Mouse (Mus musculus): Measurements from ENCODE around the gene Gm10577. TPM values are rescaled to one million over a fixed set of nuclear protein-coding genes. Genes with fewer than 3 reads are reported as not detected.

The Gm10577 gene
- not detected in 2 replicates for polyA plus RNA-seq (2015; fragmentation: Nextera tagmentation; extraction: Ambion mirVana)

GRCm38 (mm10) chr4:101020596-101020995, at the start of gene Gm10577:
Gene Gm10577, minus strand, starts transcription at chr4:101020696.
- WGBS = 80% methylated on average over 4 of the region's 4 CpGs
- 0 out of 2 replicates have a peak, but pooled peaks cover 8% of the 10 kb centered on the region for H3K9me3 ChIP-seq (ENCODE audit: control insufficient read depth)
- H3K4me3 ChIP-seq (ENCODE audit: low read depth, low read length) = no peak within 1 kb of the TSS
- H3K4me2 ChIP-seq (replicated peaks; ENCODE audit: low read depth) = no peak within 1 kb of the TSS
- TF ChIP-seq CTCF (IDR thresholded peaks at IDR 0.05; ENCODE audit: low read depth) = no peak
- no peaks in the 10 kb centered on the region for H3K4me1 ChIP-seq (replicated peaks; ENCODE audit: control insufficient read depth, insufficient read depth, low read length)
- no peaks in the 10 kb centered on the region for H3K36me3 ChIP-seq (ENCODE audit: control insufficient read depth, insufficient read depth)
- ATAC-seq = no peak
- no peak within 1 kb of the TSS for H3K9ac ChIP-seq (ENCODE audit: low read depth, low read length)
- no peak within 1 kb of the TSS for H3K27ac ChIP-seq (ENCODE audit: low read depth, low read length)
- no peaks in the 10 kb centered on the region for H3K27me3 ChIP-seq (replicated peaks; ENCODE audit: control insufficient read depth, insufficient read depth, low read length)

GRCm38 (mm10) chr4:101069154-101069971, 48.9 kb upstream of the Gm10577 start:
- peak overlapping the region; percentile 74 for H3K4me3 ChIP-seq (ENCODE audit: low read depth, low read length)
- H3K36me3 ChIP-seq (ENCODE audit: control insufficient read depth, insufficient read depth) = no peaks in the 10 kb centered on the region
- no peaks in the 10 kb centered on the region for H3K4me1 ChIP-seq (replicated peaks; ENCODE audit: control insufficient read depth, insufficient read depth, low read length)
- ATAC-seq = peak; percentile 51
- H3K9ac ChIP-seq (ENCODE audit: low read depth, low read length) = peak overlapping the region; percentile 67
- H3K27ac ChIP-seq (ENCODE audit: low read depth, low read length) = peak overlapping the region; percentile 41
- no peaks in the 10 kb centered on the region for H3K27me3 ChIP-seq (replicated peaks; ENCODE audit: control insufficient read depth, insufficient read depth, low read length)
- no peaks in the 10 kb centered on the region for H3K9me3 ChIP-seq (ENCODE audit: control insufficient read depth)
- no peak for TF ChIP-seq CTCF (IDR thresholded peaks at IDR 0.05; ENCODE audit: low read depth)
- H3K4me2 ChIP-seq (replicated peaks; ENCODE audit: low read depth) = peak overlapping the region; percentile 99
- 2% methylated on average over 55 of the region's 55 CpGs for WGBS

DNA sequence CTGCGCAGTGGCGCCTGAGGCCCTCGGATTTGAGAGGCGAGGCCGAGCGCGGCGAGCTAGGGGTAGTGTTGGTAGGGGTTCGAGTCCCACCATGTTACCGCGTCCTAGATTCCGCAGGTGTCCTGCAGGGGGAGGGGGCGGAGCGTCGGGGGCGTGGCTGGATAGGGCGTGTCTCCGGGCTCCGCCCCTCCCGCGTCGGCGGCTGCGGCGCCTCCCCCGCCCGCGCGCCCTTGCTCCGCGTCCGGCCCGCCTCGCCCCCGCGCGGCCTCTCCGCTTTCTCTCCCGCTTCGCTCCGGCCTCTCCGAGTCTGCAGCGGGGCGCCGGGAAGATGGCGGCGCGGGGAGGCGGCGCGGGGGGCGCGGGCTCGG, 48.3 kb upstream of the Gm10577 start, which contains the start of gene Raver2:
TSS of gene Raver2 (plus strand) at position 198 of the 368 bp plus-strand sequence.
- no peaks in the 10 kb centered on the region for H3K27me3 ChIP-seq (replicated peaks; ENCODE audit: control insufficient read depth, insufficient read depth, low read length)
- H3K9ac ChIP-seq (ENCODE audit: low read depth, low read length) = peak within 1 kb of the TSS; percentile 67
- no peaks in the 10 kb centered on the region for H3K9me3 ChIP-seq (ENCODE audit: control insufficient read depth)
- H3K4me3 ChIP-seq (ENCODE audit: low read depth, low read length) = peak within 1 kb of the TSS; percentile 74
- WGBS = 1% methylated on average over 52 of the region's 54 CpGs
- peak within 1 kb of the TSS; percentile 41 for H3K27ac ChIP-seq (ENCODE audit: low read depth, low read length)
- no peaks in the 10 kb centered on the region for H3K4me1 ChIP-seq (replicated peaks; ENCODE audit: control insufficient read depth, insufficient read depth, low read length)
- TF ChIP-seq CTCF (IDR thresholded peaks at IDR 0.05; ENCODE audit: low read depth) = peak; percentile 60
- no peaks in the 10 kb centered on the region for H3K36me3 ChIP-seq (ENCODE audit: control insufficient read depth, insufficient read depth)
- H3K4me2 ChIP-seq (replicated peaks; ENCODE audit: low read depth) = peak within 1 kb of the TSS; percentile 99
- ATAC-seq = peak; percentile 65

GRCm38 (mm10) chr4:101066401-101066800, 45.9 kb upstream of the Gm10577 start:
- Histone ChIP-seq H3K9me3 (ENCODE audit: control insufficient read depth) (no peaks in the 10 kb centered on the region), H3K36me3 (ENCODE audit: control insufficient read depth, insufficient read depth) (no peaks in the 10 kb centered on the region), H3K4me2 (replicated peaks; ENCODE audit: low read depth) (no peak overlapping the region), H3K9ac (ENCODE audit: low read depth, low read length) (no peak overlapping the region), H3K4me3 (ENCODE audit: low read depth, low read length) (no peak overlapping the region), H3K4me1 (replicated peaks; ENCODE audit: control insufficient read depth, insufficient read depth, low read length) (no peaks in the 10 kb centered on the region), H3K27me3 (replicated peaks; ENCODE audit: control insufficient read depth, insufficient read depth, low read length) (no peaks in the 10 kb centered on the region; the same call in 1 of the 2 replicates), H3K27ac (ENCODE audit: low read depth, low read length) (no peak overlapping the region)
- 44% methylated on average over 5 of the region's 5 CpGs for WGBS
- TF ChIP-seq CTCF (IDR thresholded peaks at IDR 0.05; ENCODE audit: low read depth) = no peak
- ATAC-seq = no peak

DNA sequence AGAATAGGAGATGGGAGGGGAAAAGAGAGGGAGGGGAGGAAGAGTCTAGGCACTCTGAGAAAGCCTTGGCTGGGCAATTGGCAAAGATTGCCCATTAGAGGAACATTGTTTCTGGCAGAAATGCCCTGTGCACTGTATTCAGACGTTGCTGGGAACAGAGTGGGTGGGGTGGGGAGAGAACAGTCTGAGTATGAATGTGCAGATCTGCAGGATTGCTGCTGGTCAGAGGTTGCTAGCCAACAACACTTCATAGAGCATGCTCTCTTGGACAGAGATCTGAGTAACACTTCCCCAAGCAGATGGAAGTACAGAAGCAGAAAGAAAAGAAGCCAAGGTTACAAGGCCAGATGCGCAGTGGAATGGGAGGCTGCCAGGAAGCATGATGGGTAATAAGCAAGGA, 41.6 kb upstream of the Gm10577 start:
- no peaks in the 10 kb centered on the region for H3K36me3 ChIP-seq (ENCODE audit: control insufficient read depth, insufficient read depth)
- H3K27me3 ChIP-seq (replicated peaks; ENCODE audit: control insufficient read depth, insufficient read depth, low read length) = no peaks in the 10 kb centered on the region; the same call in 1 of the 2 replicates
- H3K4me3 ChIP-seq (ENCODE audit: low read depth, low read length) = no peak overlapping the region
- TF ChIP-seq CTCF (IDR thresholded peaks at IDR 0.05; ENCODE audit: low read depth) = no peak
- whole genome bisulfite sequencing = 70% methylated on average over 2 of the region's 2 CpGs
- H3K9ac ChIP-seq (ENCODE audit: low read depth, low read length) = no peak overlapping the region
- ATAC-seq = no peak
- H3K9me3 ChIP-seq (ENCODE audit: control insufficient read depth) = no peaks in the 10 kb centered on the region
- H3K4me1 ChIP-seq (replicated peaks; ENCODE audit: control insufficient read depth, insufficient read depth, low read length) = no peaks in the 10 kb centered on the region
- no peak overlapping the region for H3K27ac ChIP-seq (ENCODE audit: low read depth, low read length)
- no peak overlapping the region for H3K4me2 ChIP-seq (replicated peaks; ENCODE audit: low read depth)

DNA sequence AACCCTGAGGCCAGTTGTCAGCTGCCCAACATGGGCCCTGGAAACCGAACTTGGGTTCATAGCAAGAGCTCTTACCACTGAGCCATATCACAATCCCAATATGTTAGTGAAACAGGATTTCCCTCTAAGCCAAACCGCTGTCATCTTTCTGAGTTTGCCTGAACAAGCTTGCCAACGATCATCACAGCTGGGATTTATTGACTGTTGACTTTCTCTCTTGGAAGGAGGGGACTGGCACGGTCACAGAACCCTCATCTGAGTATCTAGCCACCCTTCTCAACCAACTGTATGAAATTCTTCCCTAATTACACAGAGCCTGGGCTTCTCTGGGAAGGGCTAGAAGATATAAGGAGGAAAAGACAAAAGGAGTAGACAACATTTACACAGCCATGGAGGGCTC, 26.1 kb upstream of the Gm10577 start:
- Histone ChIP-seq H3K27ac (ENCODE audit: low read depth, low read length) (no peak overlapping the region), H3K4me2 (replicated peaks; ENCODE audit: low read depth) (no peak overlapping the region), H3K27me3 (replicated peaks; ENCODE audit: control insufficient read depth, insufficient read depth, low read length) (no peaks in the 10 kb centered on the region), H3K9ac (ENCODE audit: low read depth, low read length) (no peak overlapping the region), H3K4me3 (ENCODE audit: low read depth, low read length) (no peak overlapping the region), H3K4me1 (replicated peaks; ENCODE audit: control insufficient read depth, insufficient read depth, low read length) (no peaks in the 10 kb centered on the region; the same call in 1 of the 2 replicates), H3K36me3 (ENCODE audit: control insufficient read depth, insufficient read depth) (no peaks in the 10 kb centered on the region), H3K9me3 (ENCODE audit: control insufficient read depth) (no peaks in the 10 kb centered on the region)
- no peak for ATAC-seq
- TF ChIP-seq CTCF (IDR thresholded peaks at IDR 0.05; ENCODE audit: low read depth) = no peak
- 48% methylated on average over 4 of the region's 4 CpGs for WGBS
